Mouse (Mus musculus): ENCODE measurements around the gene Zfp39.

Gene Zfp39

DNA sequence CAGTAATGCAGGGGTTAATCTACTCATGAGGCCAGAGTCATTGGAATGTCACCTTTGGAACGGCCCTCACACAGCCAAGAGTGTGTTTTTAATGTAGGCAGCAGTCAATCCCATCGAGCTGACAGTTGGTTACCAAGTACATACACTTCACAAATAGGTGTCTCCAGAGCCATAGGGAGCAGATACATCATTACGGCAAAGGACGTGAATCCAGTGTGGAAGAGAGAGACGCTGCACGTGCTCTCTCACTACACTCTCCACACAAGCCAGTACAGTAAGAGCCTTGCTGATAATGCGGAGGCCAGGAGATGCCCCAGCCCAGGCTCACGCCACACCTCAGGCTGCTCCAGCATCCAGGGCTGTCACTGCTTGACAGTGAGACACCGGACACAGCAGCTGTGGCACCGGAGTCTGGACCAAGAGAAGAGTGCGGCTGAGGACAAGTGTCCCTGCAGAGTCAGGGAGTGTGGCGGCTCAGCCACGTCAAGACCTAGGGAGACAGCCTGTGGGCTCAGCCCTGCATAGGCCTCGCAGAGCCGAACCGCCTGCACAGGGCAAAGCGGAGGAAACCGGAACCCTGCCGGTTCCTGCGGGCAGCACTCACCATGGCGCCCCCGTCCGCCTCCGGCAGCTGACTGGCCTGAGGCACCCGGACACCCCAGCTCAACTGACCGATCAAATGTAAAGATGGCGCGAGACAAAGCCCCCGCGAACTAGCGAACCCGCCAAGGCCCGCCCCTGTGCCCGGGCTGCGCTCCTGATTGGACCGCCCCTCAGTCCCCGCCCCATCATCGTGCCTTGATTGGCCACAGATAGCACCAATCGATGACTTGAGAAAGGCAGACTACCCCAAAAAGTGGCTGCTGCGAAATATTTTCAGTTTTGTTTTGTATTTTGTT lies at the start of gene Zfp39:
Gene Zfp39, minus strand, starts transcription at position 715 of the 899 bp plus-strand sequence.
- DNase-seq, result peak; percentile 95

GRCm38 (mm10) chr11:58953351-58954169 lies 49.5 kb upstream of the Zfp39 start:
- no peak for DNase-seq

DNA sequence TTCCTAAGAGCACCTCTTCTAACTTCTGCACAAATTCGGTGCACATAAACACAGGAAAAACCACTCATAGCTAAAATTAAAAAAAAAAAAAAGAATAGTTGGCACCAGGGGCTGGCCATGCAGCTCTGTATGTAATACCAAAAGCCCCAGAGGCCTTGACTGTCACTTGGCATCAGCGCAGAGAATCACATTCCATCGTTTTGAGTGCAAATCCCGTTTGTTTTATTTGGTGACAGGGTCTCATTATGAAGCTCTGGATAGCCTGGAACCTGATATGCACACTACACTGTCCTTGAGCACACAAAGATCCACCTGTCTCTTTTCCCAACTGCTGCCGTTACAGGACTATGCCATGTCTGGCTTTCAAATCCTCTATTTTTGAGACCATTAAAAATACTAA lies 47.2 kb upstream of the Zfp39 start:
- DNase-seq, result no peak

DNA sequence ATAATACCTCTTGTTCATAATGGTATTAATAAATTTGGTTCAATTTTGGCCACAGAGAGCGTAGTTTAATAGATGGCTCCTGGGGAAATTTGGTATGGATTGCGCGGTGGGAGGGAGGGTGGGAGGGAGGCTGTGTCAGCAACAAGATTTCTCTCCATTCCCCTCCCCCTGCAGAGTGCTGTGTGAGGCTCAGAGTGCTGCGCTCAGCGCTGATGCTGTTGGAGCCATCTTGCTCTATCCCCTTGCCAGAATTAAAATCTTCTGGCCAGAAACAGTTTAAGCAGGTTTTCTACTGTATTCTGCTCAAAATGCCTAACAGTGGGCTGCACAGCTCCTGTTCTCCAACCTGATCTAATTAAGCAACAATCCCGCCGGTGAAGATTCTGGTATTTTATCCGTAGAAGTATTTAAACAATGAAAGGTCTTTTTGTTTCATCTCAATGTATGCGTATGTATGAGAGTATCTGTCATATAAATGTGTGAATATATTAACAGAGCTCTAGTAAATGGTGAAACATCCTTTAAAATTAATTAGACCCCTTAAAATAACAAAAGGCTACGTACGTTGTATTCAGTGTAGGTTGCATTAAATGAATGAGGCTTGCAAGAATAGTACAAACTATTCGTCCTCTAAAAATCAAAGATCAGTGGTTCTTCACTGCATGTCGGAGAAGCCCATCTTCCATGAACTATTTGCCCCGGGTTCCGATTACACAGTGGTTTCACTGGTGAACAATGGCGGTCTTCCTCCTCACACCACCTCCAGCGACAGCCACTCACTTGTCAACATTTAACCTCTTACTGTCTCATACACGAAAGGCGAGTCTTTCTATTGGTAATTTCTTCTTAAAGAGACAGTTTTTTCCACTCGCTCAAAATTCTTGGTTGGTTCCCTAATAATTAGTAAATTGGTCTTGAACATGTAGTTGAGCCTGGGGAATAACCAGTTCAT lies 45.7 kb upstream of the Zfp39 start:
- peak; percentile 66 for DNase-seq

DNA sequence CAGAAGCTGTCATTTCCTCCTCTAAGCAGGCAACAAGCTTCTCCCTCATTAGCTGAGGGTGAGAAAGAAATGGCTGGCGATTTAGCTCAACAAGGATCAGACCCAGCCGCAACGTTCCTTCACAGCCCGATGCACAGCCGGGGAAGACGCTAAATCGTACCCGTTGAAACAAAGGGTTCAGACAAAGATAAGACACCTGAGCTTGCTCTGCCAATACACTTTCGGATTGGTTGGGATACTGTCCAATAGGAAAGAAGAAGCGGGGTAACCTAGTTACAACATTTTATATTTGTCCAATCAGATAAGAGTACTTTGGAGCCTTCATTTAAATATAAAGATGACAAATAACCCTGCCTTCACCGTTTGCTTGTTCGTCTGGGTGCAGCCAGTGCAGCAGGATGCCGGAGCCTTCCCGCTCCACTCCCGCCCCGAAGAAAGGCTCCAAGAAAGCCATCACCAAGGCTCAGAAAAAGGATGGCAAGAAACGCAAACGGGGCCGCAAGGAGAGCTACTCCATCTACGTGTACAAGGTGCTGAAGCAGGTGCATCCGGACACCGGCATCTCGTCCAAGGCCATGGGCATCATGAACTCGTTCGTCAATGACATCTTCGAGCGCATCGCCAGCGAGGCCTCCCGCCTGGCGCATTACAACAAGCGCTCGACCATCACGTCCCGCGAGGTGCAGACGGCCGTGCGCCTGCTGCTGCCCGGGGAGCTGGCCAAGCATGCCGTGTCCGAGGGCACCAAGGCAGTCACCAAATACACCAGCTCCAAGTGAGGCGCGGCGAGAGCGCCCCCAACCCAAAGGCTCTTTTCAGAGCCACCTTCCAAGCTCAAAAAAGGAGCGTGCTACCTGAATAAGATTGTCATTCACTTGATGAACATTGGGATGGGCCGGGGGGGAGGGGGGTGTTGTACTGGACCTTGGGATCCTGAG lies 44.8 kb upstream of the Zfp39 start, which contains the start of gene Hist3h2ba:
Gene Hist3h2ba, plus strand, starts transcription at position 379 of the 938 bp plus-strand sequence.
- peak; percentile 60 for DNase-seq

DNA sequence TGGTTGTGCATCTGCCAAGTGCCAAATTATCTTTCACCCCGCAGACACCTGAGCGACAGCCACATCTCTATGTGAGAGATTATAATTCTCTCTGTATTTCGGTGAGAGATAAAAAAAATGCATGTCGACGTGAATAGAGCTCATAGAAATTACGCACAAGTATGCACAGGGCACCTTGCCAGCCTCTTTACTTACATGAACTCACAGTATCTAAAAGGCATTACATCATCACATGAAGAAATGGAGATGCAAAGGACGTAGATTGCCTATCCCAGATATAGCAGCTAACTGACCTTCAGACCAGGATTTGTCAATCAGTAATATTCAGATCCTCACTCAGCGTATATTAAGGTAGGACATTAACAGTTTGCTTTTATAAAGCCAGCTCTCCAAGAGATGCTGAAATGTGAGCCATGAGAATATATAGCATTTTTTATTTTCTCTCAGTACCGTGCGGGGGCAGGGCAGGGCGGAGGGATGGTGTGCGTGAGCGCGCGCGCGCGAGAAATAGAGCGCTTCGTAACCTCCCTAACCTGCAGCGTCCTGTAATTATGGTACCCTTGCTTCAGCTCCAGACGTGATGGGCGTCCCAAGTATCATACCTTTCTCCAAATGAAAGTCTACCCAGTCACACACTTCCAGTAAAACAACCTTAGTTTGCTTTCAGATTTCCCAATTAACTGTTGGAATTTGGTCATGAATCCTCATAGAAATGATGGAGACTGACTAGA lies 43.9 kb upstream of the Zfp39 start:
- peak; percentile 71 for DNase-seq

DNA sequence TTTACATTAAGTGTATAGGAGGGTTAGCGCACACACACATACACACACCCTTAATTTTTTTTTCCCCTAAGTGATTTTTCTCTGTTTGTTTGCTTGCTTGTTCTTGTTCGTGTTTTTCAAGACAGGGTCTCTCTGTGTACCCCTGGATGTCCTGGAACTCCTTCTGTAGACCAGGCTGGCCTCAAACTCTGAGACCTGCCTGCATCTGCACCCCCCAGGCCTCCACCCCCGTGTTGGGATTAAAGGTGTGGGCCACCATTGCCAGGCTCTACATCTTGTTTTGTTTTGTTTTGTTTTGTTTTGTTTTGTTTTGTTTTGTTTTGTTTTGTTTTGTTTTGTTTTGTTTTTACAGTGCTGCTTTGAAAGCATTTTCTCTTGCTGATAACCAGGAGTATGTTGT lies 43.3 kb upstream of the Zfp39 start:
- no peak for DNase-seq

DNA sequence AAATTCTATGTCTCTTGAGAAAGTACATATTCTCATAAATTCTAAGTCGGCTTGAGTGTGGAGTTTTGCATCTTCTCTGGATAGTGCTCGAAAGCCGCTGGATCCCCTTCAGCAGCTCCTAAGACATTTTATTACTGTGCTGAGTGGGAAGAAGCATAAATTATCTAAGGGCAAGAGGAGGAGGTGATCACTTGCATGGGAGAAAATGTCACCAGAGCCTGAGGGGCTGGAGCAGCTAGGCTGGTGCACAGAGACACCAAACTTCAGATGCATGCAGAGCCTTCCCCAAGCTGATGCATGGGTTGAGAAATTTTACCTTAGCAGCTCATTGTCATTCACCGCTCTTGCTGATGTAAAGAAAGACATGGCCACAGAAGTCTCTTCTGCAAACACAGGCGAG lies 40.1 kb upstream of the Zfp39 start:
- DNase-seq, result no peak

GRCm38 (mm10) chr11:58939088-58939439 lies 35.0 kb upstream of the Zfp39 start:
- DNase-seq, result no peak

DNA sequence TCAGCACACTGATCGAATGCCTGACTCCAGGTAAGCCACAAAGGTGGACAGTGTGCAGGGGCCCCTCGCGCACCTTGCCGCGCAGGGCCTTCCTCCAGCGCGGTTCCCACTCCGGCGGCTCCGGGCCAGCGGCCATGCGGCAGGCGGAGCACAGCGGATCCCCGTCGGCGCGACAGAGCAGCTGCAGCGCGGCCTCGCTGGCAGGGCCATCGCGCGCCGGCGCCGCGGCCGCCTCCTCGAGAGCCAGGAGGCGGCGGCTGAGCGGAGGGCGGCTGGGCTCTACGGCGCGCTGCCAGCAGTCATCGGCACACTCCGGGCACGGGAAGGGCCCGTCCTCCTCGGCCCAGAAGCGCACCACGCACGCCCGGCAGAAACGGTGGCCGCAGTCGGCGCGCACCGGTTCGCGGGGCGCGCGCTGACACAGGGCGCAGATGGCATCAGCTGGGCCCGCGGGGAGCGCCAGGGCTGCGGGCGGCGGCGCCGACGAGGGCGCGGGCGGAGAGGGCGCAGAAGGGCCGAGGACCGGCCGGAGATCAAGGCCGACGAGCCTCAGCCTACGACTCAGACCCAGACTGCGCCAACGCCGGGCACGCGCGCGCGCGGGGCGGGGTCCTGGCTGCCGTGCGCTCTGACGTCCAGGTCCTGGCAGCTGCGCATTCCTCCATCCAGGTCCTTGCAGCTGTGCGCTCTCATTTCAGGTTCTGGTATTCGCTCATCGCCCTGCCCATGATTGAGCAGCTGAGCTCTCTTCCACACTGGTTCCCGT lies 34.5 kb upstream of the Zfp39 start, which contains the start of gene Rnf187:
Gene Rnf187, minus strand, starts transcription at position 595 of the 766 bp plus-strand sequence.
- peak; percentile 87 for DNase-seq

DNA sequence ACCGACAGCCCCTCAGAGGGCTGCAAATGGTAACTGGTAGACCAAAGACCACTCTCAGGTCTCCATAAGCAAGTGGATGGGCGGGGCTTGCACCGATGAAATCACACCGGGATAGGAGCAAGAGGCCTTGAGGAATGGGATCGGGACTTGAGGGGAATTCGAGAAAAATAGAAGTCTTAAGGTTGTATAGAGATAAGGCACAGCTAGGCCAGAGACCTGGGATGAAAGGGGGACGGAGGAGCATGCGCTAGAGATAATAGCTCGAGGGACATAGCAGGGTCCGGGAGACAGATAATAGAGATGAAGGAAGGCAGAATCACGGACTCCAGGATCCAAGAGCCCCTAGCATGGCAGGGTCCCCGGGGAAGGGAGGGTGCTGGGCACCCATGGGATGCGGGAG lies 33.9 kb upstream of the Zfp39 start:
- DNase-seq, result no peak

DNA sequence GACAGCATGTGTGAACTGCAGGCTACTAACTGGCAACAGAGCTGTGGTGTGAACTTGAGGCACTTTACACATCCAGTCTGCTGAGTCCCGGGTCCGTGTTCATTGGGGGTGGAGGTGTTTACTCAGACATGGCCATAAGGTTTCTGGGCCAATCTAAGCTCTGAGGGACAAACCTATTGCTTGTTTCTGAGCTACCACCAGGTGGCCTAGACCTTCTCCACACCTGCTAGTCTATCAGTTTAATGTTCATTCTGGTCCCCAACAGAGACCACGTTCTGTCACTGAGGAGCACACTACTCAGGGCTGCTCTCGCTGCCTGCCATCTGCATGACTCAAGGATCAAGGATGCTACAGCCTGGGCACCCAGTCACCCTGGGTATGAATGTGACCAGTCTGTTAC lies 27.6 kb upstream of the Zfp39 start:
- no peak for DNase-seq

- DNase-seq, result no peak
Observed at GRCm38 (mm10) chr11:58930254-58930653, 26.2 kb upstream of the Zfp39 start.

DNA sequence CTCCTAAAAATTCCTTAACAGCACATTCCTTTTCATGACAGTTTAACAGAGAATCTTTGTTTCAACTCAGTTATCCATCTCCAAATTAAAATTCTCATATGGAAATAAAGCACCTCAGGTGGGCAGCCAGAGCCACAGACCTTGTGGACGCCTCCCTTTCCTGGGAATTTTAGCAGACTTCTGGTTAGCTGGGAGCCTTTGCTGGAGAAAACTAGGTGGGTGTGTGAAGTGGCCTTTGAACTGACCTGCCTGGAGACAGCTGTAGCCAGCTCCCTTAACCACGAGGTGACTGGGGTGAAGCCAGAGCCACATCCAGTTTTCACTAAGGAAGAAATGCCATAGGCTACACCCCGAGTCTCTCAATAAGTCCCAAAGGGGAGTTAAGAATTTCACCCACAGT lies 25.6 kb upstream of the Zfp39 start:
- DNase-seq, result no peak

DNA sequence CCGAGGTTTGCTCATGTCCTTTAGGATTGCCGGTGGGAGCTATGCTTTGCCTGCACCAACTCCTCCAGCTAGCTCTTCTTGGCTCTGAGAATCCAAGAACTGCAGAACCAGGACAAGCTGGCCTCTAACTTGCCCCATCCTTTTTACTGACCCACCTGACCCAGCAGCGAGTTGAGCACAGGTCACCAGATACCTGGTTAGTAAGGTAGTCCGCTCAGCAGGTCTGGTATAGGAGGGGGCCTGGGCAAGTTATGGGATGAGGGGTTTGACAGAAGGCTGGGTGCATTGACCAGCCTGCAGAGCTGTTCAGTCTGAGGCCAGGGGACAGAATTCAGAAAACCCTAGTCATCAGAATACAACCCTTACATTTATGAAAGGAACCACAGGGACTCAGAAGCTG lies 25.0 kb upstream of the Zfp39 start:
- DNase-seq, result no peak

DNA sequence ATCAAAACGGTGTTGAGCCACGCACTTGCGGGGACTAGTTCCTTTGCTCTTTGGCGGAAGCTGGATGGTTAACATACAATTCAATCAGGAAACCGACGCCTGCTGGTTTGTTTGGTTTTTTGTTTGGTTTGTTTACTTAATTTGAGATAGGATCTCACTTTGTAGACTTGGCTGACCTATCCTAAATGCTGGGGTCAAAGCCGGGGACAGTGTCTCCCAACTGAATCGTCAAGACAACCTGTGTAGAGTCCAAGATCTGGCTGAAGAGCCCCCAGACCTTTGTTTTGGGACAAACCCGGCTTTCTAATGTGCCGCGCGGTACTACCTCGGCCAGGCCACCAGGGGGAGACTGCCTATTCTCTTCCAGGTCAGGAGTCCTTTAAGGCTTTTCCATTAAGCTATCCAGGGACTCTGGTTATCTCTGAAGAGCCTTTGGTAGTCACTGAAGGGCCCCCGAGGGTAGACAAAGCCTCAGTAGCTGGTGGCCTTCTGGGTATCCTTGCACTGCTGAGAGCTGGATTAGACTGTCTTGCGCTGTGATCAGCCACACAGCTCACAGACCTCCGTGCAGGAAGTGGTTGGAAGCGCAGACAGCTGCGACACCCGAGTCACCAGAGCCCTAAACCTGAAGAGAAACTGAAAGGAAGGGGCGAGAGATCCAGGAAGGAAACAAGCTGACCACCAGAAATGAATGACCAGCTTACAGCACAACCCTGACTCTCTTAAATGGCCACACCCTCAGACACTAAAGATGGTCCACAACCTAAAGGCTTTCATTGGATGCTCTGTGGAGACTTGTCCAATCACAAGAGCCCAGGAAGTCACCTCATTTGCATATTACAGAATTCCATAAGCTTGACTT lies 24.0 kb upstream of the Zfp39 start:
- DNase-seq, result peak; percentile 48

- DNase-seq, result no peak
Observed at GRCm38 (mm10) chr11:58927053-58927452, 23.0 kb upstream of the Zfp39 start.

- DNase-seq, result no peak
Observed at GRCm38 (mm10) chr11:58926651-58927050, 22.6 kb upstream of the Zfp39 start.

- DNase-seq, result no peak
Observed at GRCm38 (mm10) chr11:58922420-58922819, 18.4 kb upstream of the Zfp39 start.
